Mouse (Mus musculus) adrenal gland, postnatal 4 days (tissue): ENCODE measurements around the gene Myo9b. TPM values are rescaled to one million over a fixed set of nuclear protein-coding genes. Genes with fewer than 3 reads are reported as not detected.

Source experiments
- DNase-seq, 2 experiments: peaks; one replicate each; pipeline ENCODE4 v3.0.0; 2021 to 2022; ENCODE audit warnings: low spot score in 2 of 2, mixed read lengths in 2 of 2
- total RNA-seq, 2 experiments: library from RNA; stranded (reverse); gene quantifications; 2 replicates each; pipeline ENCODE4 v1.2.3; 2021

Myo9b gene
- total RNA-seq, 2 experiments from 2014 or later: 43.8 to 47.6 TPM

GRCm38 (mm10) chr8:71366771-71367528 is 94.4 kb downstream of the Myo9b start, which contains the start of gene Use1:
Use1 (plus strand) TSS chr8:71366848.
- DNase-seq: peak; percentile 64 to 80

DNA sequence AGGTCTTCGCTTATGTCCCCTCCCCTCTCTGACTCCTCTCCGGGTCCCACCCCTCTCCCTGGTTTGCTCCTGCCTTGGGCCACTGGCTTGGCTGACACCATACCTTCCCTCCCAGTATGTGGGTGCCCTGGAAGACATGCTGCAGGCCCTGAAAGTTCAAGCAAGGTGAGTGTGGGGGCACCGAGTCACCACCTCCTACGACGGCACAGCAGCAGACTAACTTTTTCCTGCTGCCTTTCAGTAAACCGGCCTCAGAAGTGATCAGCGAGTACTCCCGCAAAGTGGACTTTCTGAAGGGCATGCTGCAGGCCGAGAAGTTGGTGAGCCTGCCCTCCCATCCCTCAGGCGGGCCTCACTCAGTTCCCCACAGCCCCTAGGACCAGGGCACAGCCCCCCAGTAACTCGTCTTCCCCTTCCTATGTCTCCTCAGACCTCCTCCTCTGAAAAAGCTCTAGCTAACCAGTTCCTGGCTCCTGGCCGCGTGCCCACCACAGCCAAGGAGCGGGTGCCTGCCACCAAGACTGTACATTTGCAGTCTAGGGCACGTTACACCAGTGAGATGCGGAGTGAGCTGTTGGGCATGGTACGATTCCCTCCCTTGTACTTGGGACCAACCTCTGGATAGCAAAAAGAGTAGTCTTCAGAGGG is 95.1 kb downstream of the Myo9b start:
- no peak for DNase-seq

GRCm38 (mm10) chr8:71368366-71368765 is 95.9 kb downstream of the Myo9b start:
- DNase-seq: no peak

- DNase-seq: no peak
Observed at GRCm38 (mm10) chr8:71369040-71369718, 96.7 kb downstream of the Myo9b start.

GRCm38 (mm10) chr8:71370711-71371235 is 98.3 kb downstream of the Myo9b start:
- no peak for DNase-seq

- DNase-seq: peak; percentile 95 to 97
Observed at GRCm38 (mm10) chr8:71371236-71371848, 98.8 kb downstream of the Myo9b start, which contains the start of gene Ocel1. Ocel1 (plus strand) TSS chr8:71371298.

DNA sequence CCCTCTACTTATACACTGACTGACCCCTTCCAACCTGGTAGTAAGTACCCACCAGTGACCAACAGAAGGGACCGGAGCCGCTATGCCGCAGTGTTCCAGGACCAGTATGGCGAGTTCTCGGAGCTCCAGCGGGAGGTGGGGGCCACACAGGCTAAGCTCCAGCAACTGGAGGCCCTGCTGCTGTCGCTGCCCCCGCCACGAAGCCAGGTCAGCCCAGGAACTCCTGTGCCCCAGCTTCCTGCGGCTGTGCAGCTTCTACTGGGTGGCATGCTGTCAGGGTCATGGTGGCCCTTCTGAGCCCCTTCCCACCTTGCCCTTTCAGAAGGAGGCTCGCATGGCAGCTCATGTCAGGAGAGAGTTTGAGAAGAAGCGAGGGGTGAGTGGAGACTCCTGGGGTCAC is 99.9 kb downstream of the Myo9b start:
- no peak for DNase-seq

DNA sequence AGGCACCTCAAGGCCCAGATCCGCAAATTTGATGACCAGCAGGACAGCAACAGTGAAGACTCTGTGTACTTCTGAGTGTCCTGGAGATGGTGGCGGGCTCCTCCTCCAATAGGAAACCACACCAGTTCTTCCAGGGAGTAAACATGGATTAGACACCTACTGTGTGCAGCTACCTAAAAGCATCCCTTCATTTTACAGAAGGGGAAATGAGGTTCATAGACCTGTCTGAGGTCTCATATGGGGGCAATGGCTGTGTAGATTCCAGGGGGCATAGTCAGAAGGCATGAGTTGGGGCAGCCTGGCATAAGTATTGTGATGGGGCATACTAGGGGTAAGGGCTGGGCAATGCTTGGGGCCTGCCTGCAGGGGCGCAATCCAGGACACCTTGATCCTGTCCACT is 100.5 kb downstream of the Myo9b start:
- DNase-seq: no peak

DNA sequence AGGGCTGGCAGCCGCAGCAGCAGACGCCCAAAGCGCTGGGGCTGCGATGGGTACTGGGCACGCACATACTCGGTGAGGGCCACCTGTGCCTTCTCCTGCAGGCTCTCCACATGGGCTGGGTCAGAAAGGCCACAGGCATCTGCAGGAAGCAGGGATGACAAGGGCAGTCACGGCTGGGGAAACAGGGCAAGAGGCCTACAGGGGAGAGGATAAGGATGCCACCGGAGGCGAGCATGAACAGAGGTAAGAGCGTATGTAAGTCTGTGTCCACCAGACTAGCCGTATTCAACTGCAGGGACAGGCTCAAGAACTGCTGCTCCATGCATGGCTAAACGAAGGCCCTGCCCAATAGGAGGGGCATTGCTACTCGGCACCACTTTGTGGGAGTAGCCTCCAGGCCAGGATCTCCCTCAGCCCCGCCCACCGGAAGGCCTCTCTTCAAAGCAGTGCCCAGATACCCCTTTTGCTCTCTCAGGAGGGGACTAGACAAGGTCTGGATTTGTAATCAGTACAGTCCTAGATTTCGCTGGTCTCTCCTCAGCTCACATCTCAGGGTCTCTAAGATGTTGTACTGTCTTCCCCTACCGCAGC is 102.2 kb downstream of the Myo9b start:
- no peak for DNase-seq

DNA sequence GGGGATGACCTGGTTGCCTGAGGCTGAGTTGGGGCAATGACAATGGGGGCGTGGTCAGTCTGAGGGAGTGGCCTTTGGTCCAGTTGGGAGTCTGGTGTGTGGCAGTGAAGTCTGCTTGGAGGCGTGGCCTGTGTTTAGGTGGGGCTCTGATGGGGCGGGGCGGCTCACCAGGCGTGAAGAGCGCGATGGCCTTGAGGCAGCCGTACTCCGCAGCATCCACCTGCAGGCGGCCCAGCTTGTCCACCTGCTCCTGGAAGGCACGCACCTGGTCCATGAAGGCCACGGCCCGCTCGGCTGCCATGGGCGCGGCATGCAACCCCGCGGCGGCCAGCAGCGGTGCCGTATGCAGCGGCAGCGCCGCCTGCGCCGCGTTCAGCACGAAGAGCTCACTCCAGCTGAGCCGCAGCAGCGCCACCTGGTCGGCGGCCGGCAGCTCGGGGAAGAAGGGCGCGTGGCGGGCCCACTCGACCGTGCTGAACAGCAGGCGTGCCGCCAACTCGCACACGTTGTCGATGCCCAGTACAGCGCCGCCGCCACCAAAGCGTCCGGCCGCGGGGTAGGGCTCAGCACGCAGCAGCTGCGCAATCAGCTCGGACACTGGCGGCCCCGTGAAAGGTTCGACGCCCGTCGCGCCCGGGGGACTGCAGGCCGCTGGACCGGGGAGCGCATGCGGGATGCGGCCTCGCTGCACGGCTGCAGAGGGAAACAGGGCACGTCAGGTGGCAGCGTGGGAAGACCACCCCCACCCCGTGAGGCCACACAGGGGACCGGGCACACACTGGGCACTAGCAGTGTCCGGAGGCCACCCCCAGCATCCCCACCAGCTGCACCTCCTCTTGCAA is 103.3 kb downstream of the Myo9b start:
- no peak for DNase-seq

DNA sequence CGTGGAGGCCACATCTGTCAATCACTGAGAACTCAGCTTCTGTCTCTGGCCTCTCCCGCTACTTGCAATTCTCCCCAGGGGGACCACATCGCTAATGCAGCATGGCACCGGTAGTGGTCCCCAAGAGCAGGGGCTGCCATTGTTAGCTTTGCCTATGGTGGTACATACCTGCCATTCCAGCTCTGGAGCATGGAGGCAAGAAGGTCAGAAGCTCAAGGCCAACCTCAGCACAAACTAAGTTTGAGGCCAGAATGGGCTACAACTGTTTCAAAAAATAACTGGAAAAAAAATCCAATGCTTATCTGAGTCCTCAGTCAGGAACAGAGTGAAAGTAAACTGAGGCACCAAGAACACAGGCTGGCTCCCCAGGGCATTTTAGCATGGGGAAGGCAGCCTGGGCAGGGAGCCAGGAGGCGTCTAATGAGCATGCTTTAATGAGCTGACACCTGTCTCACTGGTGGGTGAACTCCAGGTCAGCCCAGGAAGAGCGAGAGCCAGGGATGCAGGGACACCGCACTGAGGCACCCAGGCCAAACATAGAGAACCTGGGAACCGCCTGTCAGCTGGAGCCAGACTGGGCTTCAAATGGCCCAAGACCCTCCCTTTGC is 104.0 kb downstream of the Myo9b start:
- DNase-seq: no peak

DNA sequence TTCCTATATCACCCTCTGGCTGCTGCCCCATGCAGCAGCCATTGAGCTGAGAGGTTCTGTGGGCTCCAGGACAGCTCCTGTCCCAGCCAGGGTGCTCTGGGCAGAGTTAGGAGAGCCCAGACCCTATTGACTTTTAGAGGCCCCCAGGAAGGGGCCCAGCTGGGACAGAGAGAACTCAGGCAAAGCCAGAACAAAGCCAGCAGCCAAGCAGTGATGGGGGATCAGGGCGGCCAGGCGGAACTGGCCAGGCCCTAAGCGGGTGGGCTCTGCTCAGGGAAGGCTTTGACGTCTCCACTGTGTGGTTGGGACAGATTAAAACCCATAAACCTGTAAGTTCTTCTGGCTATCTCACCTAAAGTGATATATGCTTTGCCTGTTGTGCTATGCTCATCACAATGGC is 106.5 kb downstream of the Myo9b start:
- no peak for DNase-seq

- DNase-seq: no peak
Observed at GRCm38 (mm10) chr8:71379512-71380075, 107.1 kb downstream of the Myo9b start.

DNA sequence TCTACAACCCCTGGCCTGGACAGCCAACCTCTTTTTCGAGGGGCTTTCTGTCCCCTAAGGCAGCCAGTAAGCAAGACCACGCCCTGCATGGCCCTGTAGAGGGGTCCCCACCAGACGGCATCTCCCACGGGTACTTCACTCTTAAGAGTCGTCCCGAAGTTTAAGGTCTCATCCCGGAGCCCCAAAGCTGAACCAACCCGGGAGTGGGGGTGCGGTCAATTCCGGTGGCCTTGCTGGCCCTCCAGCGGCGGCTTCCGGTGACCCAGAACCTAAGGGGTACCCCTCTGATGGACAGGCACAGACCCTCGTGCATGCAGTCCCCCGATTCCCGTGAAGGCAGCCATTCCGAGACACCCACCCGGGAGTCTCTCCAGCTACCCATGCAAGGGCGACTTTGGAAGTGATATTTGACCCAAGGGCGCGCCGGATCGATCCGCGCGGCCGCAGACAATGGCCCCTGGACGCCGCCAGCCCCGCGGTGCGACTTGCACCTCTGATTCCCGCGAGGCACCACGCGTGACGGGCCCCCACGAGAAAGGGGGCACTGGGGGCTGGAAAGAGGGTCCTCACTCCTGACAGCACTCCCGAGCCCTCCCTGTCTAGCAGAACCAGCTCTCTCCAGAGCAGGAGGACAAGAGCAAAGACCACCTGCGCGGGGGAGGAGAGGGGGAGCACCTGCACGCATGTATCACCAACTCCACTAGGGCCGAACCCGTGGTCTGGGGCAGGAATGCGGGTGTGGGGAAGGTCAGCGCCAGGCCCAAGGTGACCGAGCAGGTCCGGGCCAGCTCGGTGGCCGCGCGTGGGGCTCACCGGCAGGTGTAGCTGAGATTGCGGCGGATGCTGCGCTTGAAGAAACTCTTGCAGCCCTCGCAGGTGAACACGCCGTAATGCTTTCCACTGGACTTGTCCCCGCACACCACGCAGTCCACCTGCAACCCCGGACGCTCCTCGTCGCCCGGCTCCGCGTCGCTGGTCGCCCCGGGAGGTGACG is 108.0 kb downstream of the Myo9b start:
- no peak for DNase-seq

- peak in 1 of 2 experiments; percentile 53 for DNase-seq
Observed at GRCm38 (mm10) chr8:71381421-71381970, 109.0 kb downstream of the Myo9b start, which contains the start of gene Nr2f6. Nr2f6 (minus strand) TSS chr8:71381960.

DNA sequence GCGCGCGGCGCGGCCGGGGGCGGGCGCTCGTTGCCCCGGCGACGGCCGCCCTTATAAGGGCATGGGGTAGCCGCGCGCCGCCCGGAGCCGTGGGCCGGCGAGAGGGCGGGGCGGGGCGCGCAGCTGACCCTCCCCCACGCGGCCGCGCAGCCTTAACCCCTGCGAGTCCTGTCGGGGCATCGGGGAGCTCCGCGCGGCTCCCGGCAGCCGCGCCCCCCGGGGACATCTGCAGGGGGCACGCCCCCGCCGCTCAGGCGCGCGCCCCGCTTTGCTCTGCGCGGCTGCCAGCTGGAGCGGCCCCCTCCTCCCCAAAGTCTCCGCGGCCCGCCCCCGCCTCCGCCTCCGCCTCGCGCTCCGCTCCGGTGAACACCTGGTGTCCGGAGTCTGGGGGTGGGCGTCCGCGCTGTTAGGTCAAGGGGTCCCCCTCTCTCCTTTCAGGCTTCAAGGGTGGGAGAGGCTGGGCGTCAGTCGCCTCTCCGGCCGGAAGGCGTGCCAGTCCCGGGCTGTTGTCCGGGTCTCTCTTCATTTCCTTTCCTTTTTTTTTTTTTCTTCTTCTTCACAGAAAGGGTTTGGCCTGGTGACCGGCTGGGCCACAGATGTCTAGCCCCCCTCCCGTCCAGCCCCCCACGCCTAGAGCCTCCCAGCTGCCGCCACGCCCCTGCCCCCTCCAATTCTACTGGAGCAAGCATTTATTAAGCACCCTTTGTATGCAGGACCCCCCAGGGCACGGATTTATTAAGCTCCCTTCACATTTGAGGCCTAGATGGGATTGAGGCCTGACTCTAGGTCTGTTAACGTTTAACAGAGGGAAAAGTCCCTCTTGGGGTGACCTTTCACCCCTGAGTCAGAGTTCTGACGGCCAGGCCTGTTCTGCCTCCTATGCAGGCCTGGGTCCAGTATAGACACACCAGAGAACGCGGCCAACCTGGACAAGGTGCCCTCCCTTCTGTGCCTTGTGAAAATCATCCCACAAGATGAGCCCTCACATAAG is 109.8 kb downstream of the Myo9b start:
- DNase-seq: peak; percentile 68 to 78
